ENCODE assay signal across 18 mouse cellular contexts in genomic region chr10:84377956-84378355, GRCm38 (mm10).
"Had no signal": no experiment of that assay in that cellular context is flagged by ENCODE, and none has a peak within 500 bp of the region (broad histone marks: within the 10 kb centered on the region; RNA-seq: fewer than 3 reads in every experiment).

No protein-coding gene starts in this region.

- H3K4me2 ChIP-seq: lung, embryonic 14.5 days; neural tube, embryonic 13.5 days; neural tube, embryonic 15.5 days had no signal

- H3K4me3 ChIP-seq: midbrain, embryonic 10.5 days; myocyte; neural tube, embryonic 13.5 days; neural tube, embryonic 15.5 days had no signal

- H3K9ac ChIP-seq: lung, embryonic 14.5 days; neural tube, embryonic 13.5 days; neural tube, embryonic 15.5 days had no signal

- H3K27ac ChIP-seq: midbrain, embryonic 10.5 days; neural tube, embryonic 13.5 days; neural tube, embryonic 15.5 days had no signal

- H3K9me3 ChIP-seq: midbrain, embryonic 10.5 days; neural tube, embryonic 13.5 days; neural tube, embryonic 15.5 days had no signal

- H3K27me3 ChIP-seq: neural tube, embryonic 13.5 days; neural tube, embryonic 15.5 days had no signal

- DNase-seq: lung, adult 18-20 months; lung, embryonic 14.5 days; lung, postnatal 10 days; lung, postnatal 4 days; midbrain, embryonic 14.5 days; retina, postnatal 1 day; right cerebral cortex, adult 18-20 months; right cerebral cortex, postnatal 25 days; right cerebral cortex, postnatal 4 days; spleen, adult 18-20 months; thymus, adult 18-20 months; thymus, postnatal 14 days; thymus, postnatal 36 days had no signal

- ATAC-seq: midbrain, embryonic 16.5 days had no signal
